Mouse (Mus musculus): ENCODE results near the gene Rdh8. TPM values are rescaled to one million over a fixed set of nuclear protein-coding genes. Genes with fewer than 3 reads are reported as not detected.
"Not testable (repeated sequence)": the region's sequence is repeated elsewhere in the genome, so short reads cannot be mapped to it uniquely, and the experiment has no call there.

Gene Rdh8
- polyA plus RNA-seq, 1 experiment from 2014 or later, result not detected

DNA sequence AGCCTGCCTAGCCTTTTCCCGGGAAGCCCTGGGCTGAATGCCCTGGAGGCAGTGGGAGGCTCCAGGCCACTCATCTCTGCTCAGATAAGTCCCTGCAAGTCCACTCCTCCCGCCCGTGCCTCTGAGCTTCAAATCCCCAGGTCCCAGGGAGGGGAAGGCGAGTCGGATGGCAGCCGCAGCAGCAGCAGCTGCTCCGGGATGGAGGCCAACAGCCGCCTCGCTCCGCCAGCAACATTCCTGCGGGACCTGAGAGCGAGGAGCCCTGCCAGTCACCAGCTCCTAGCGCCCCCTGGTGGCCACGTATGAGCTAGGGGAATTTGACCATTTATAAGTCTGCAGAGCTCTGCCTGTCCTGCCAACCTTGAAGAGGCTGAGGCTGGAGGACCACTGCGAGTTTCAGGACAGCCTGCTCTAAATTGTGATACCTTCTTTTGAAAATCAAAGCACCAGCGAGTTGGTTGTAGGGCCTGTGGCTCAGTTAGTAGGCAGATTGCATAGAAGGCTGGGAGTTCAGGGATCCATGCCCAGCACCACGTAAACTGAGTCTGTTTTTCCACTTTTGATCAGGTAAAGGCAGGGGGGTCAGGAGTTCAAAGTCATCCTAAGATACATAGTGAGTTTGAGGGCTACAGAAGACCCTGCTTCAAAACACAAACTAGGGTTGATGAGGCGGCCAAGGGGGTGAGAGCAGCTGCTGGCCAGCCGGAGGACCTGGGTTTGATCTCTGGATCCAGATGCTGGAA lies 12.8 kb downstream of the Rdh8 start:
- H3K4me3 ChIP-seq (ENCODE audit: low read depth, low read length), result no peak overlapping the region
- WGBS, result 17% methylated on average over 19 of the region's 19 CpGs
- 0 out of 2 replicates have a peak, but pooled peaks cover 3% of the 10 kb centered on the region for H3K27me3 ChIP-seq (replicated peaks; ENCODE audit: insufficient read depth, low read length)
- no peaks in the 10 kb centered on the region for H3K9me3 ChIP-seq (ENCODE audit: low read length)
- DNase-seq (ENCODE audit: low spot score) (peak; percentile 96), ATAC-seq (peak; percentile 92)
- no peak overlapping the region for H3K4me2 ChIP-seq (replicated peaks; ENCODE audit: low read depth, low read length)
- H3K27ac ChIP-seq (ENCODE audit: low read length), result no peak overlapping the region
- TF ChIP-seq CTCF (IDR thresholded peaks at IDR 0.05) (peak; percentile 98), EP300 (IDR thresholded peaks at IDR 0.05) (no peak)
- H3K9ac ChIP-seq (replicated peaks; ENCODE audit: low read depth), result no peak overlapping the region
- no peaks in the 10 kb centered on the region for H3K36me3 ChIP-seq (ENCODE audit: insufficient read depth, low read length)
- H3K4me1 ChIP-seq (ENCODE audit: insufficient read depth, low read depth, low read length), result no peaks in the 10 kb centered on the region

- 47% methylated on average over 1 of the region's 1 CpGs for WGBS
Observed at GRCm38 (mm10) chr9:20834881-20835280, 16.6 kb downstream of the Rdh8 start.

GRCm38 (mm10) chr9:20835431-20835954 lies 17.2 kb downstream of the Rdh8 start:
- DNase-seq (ENCODE audit: low spot score); ATAC-seq; H3K36me3 ChIP-seq (ENCODE audit: insufficient read depth, low read length); H3K9ac ChIP-seq (replicated peaks; ENCODE audit: low read depth); H3K4me1 ChIP-seq (ENCODE audit: insufficient read depth, low read depth, low read length); H3K4me2 ChIP-seq (replicated peaks; ENCODE audit: low read depth, low read length); H3K27me3 ChIP-seq (replicated peaks; ENCODE audit: insufficient read depth, low read length); H3K4me3 ChIP-seq (ENCODE audit: low read depth, low read length); H3K9me3 ChIP-seq (ENCODE audit: low read length); H3K27ac ChIP-seq (ENCODE audit: low read length): not testable (repeated sequence)
- 80% methylated on average over 9 of the region's 11 CpGs for WGBS

More at GRCm38 (mm10) chr9:20834881-20835280, 16.6 kb downstream of the Rdh8 start:
- ATAC-seq (no peak), DNase-seq (ENCODE audit: low spot score) (no peak)
- Histone ChIP-seq H3K9me3 (ENCODE audit: low read length) (no peaks in the 10 kb centered on the region), H3K4me3 (ENCODE audit: low read depth, low read length) (no peak overlapping the region), H3K9ac (replicated peaks; ENCODE audit: low read depth) (no peak overlapping the region), H3K27ac (ENCODE audit: low read length) (no peak overlapping the region), H3K27me3 (replicated peaks; ENCODE audit: insufficient read depth, low read length) (0 out of 2 replicates have a peak, but pooled peaks cover under 1% of the 10 kb centered on the region), H3K4me2 (replicated peaks; ENCODE audit: low read depth, low read length) (no peak overlapping the region), H3K36me3 (ENCODE audit: insufficient read depth, low read length) (no peaks in the 10 kb centered on the region), H3K4me1 (ENCODE audit: insufficient read depth, low read depth, low read length) (no peaks in the 10 kb centered on the region)
- TF ChIP-seq EP300 (IDR thresholded peaks at IDR 0.05) (no peak), CTCF (IDR thresholded peaks at IDR 0.05) (no peak)

DNA sequence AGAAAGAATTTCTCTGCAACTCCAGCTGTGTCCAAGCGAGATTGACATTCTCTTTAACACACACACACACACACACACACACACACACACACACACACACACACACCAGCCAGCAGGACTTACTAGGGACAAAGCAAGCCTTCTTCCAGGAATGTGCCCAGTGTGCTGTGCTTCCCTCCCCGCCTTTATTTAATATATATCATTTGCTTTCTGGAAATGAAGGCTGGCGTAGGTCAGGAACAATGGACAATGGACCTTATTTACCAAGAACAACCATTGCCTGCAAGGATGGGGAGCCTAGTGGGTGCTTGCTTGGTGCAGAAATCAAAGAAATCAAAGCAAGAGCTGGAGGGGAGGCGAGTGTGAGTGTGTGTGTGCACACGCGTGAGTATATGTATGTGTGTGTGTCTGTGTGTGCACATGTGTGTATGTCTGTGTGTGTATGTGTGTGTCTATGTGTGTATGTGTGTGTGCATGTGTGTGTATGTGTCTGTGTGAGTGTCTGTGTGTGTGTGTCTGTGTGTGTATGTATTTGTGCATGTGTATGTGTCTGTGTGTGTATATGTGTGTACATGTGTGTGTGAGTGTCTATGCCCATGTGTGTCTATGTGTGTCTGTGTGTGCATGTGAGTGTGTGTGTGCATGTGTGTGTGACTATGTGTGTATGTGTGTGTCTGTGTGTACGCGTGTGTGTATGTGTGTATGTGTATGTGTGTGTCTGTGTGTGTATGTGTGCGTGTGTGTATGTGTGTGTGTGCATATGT lies 19.1 kb downstream of the Rdh8 start:
- Histone ChIP-seq H3K4me1 (ENCODE audit: insufficient read depth, low read depth, low read length) (no peaks in the 10 kb centered on the region), H3K9ac (replicated peaks; ENCODE audit: low read depth) (no peak overlapping the region), H3K4me2 (replicated peaks; ENCODE audit: low read depth, low read length) (no peak overlapping the region), H3K27ac (ENCODE audit: low read length) (no peak overlapping the region), H3K4me3 (ENCODE audit: low read depth, low read length) (no peak overlapping the region), H3K27me3 (replicated peaks; ENCODE audit: insufficient read depth, low read length) (no peaks in the 10 kb centered on the region), H3K36me3 (ENCODE audit: insufficient read depth, low read length) (no peaks in the 10 kb centered on the region), H3K9me3 (ENCODE audit: low read length) (no peaks in the 10 kb centered on the region)
- WGBS, result 74% methylated on average over 9 of the region's 9 CpGs
- ATAC-seq (no peak), DNase-seq (ENCODE audit: low spot score) (no peak)
- TF ChIP-seq EP300 (IDR thresholded peaks at IDR 0.05) (no peak), CTCF (IDR thresholded peaks at IDR 0.05) (no peak)

DNA sequence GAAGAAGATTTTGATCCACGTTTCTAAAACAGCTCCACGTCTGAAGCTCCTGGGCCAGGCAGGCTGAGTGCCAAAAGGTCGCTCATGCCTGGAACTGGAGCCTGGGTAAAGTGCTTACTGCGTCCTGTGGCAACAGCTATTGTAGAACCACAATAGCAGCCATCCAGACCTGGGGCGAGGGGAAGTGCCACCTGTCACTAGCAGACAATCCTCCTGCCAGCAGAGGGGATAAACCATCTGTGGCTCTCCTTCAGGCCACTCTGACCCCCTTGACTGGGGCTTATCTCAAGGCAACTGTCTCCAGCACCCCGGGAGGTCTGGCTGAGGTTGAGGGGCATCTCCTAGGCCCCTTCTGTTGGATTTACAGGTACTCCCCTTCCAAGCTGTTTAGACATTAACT lies 20.6 kb downstream of the Rdh8 start:
- H3K4me2 ChIP-seq (replicated peaks; ENCODE audit: low read depth, low read length), result no peak overlapping the region
- no peaks in the 10 kb centered on the region for H3K27me3 ChIP-seq (replicated peaks; ENCODE audit: insufficient read depth, low read length)
- H3K27ac ChIP-seq (ENCODE audit: low read length), result no peak overlapping the region
- 52% methylated on average over 6 of the region's 6 CpGs for WGBS
- ATAC-seq (no peak), DNase-seq (ENCODE audit: low spot score) (no peak)
- H3K4me1 ChIP-seq (ENCODE audit: insufficient read depth, low read depth, low read length), result no peaks in the 10 kb centered on the region
- H3K36me3 ChIP-seq (ENCODE audit: insufficient read depth, low read length), result no peaks in the 10 kb centered on the region
- TF ChIP-seq CTCF (IDR thresholded peaks at IDR 0.05) (no peak), EP300 (IDR thresholded peaks at IDR 0.05) (no peak)
- H3K4me3 ChIP-seq (ENCODE audit: low read depth, low read length), result no peak overlapping the region
- H3K9ac ChIP-seq (replicated peaks; ENCODE audit: low read depth), result no peak overlapping the region
- H3K9me3 ChIP-seq (ENCODE audit: low read length), result no peaks in the 10 kb centered on the region

DNA sequence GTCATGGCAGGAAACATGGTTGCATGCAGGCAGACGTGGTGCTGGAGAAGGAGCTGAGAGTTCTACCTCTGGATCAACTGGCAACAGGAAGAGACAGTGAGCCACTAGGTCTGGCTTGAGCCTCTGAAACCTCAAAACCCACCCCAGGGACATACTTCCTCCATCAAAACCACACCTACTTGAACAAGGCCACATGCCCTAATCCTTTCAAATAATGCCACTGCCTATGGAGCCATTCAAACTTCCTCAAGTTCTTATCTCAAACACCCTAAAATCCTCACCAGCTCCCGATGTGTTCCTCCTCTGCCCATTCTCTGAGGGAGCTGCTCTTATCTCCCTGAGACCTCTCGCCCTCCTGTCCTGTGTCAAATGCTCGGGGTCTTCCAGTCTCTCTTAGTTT lies 23.9 kb downstream of the Rdh8 start:
- Histone ChIP-seq H3K27me3 (replicated peaks; ENCODE audit: insufficient read depth, low read length) (no peaks in the 10 kb centered on the region), H3K4me2 (replicated peaks; ENCODE audit: low read depth, low read length) (no peak overlapping the region), H3K9ac (replicated peaks; ENCODE audit: low read depth) (no peak overlapping the region), H3K36me3 (ENCODE audit: insufficient read depth, low read length) (no peaks in the 10 kb centered on the region), H3K9me3 (ENCODE audit: low read length) (no peaks in the 10 kb centered on the region), H3K27ac (ENCODE audit: low read length) (no peak overlapping the region), H3K4me3 (ENCODE audit: low read depth, low read length) (no peak overlapping the region), H3K4me1 (ENCODE audit: insufficient read depth, low read depth, low read length) (no peaks in the 10 kb centered on the region)
- 34% methylated on average over 4 of the region's 4 CpGs for WGBS
- ATAC-seq (no peak), DNase-seq (ENCODE audit: low spot score) (no peak)
- TF ChIP-seq CTCF (IDR thresholded peaks at IDR 0.05), result no peak
- no peak for TF ChIP-seq EP300 (IDR thresholded peaks at IDR 0.05)
